Mouse (Mus musculus) ZHBTc4 (cell line): ENCODE results near the gene Prune1.
A peak's percentile ranks its signal among the peaks of the same experiment; 100 is the strongest.

Source experiments
- DNase-seq: peaks from one replicate; pipeline ENCODE4 v3.0.0-alpha.2; 2011; ENCODE audit warnings: low read depth, low spot score

The Prune1 gene

GRCm38 (mm10) chr3:95281216-95282126 is at the start of gene Prune1, which contains the start of gene Mindy1:
Gene Prune1, minus strand, starts transcription at chr3:95282076.
Gene Mindy1, plus strand, starts transcription at chr3:95281345.
- peak; percentile 99 for DNase-seq

GRCm38 (mm10) chr3:95331528-95331927 is 49.7 kb upstream of the Prune1 start:
- no peak for DNase-seq

GRCm38 (mm10) chr3:95328803-95329404 is 47.0 kb upstream of the Prune1 start:
- DNase-seq = no peak

GRCm38 (mm10) chr3:95324454-95325144 is 42.7 kb upstream of the Prune1 start:
- DNase-seq = no peak

- no peak for DNase-seq
Measured at GRCm38 (mm10) chr3:95323429-95323828, 41.6 kb upstream of the Prune1 start.

- DNase-seq = no peak
Measured at GRCm38 (mm10) chr3:95319701-95320625, 38.1 kb upstream of the Prune1 start.

- no peak for DNase-seq
Measured at GRCm38 (mm10) chr3:95319110-95319509, 37.2 kb upstream of the Prune1 start.

- DNase-seq = peak; percentile 48
Measured at GRCm38 (mm10) chr3:95318548-95318947, 36.7 kb upstream of the Prune1 start.

- peak; percentile 93 for DNase-seq
Measured at GRCm38 (mm10) chr3:95317414-95318080, 35.7 kb upstream of the Prune1 start.

- DNase-seq = no peak
Measured at GRCm38 (mm10) chr3:95315844-95316550, 34.1 kb upstream of the Prune1 start.

GRCm38 (mm10) chr3:95315094-95315843 is 33.4 kb upstream of the Prune1 start:
- DNase-seq = peak; percentile 90

- peak; percentile 61 for DNase-seq
Measured at GRCm38 (mm10) chr3:95314486-95315093, 32.7 kb upstream of the Prune1 start, which contains the start of gene Cers2. Gene Cers2, plus strand, starts transcription at chr3:95314791.

GRCm38 (mm10) chr3:95314075-95314474 is 32.2 kb upstream of the Prune1 start:
- DNase-seq = no peak

- DNase-seq = no peak
Measured at GRCm38 (mm10) chr3:95313476-95313875, 31.6 kb upstream of the Prune1 start.

- DNase-seq = no peak
Measured at GRCm38 (mm10) chr3:95312623-95313022, 30.7 kb upstream of the Prune1 start.

- peak; percentile 85 for DNase-seq
Measured at GRCm38 (mm10) chr3:95310968-95311882, 29.3 kb upstream of the Prune1 start.

GRCm38 (mm10) chr3:95310496-95310895 is 28.6 kb upstream of the Prune1 start:
- DNase-seq = no peak

- DNase-seq = no peak
Measured at GRCm38 (mm10) chr3:95307100-95307499, 25.2 kb upstream of the Prune1 start, which contains the start of gene Anxa9. Gene Anxa9, minus strand, starts transcription at chr3:95307176.
